Comparison of ENCODE assay signal across 7 mouse cellular contexts in the genomic region with DNA sequence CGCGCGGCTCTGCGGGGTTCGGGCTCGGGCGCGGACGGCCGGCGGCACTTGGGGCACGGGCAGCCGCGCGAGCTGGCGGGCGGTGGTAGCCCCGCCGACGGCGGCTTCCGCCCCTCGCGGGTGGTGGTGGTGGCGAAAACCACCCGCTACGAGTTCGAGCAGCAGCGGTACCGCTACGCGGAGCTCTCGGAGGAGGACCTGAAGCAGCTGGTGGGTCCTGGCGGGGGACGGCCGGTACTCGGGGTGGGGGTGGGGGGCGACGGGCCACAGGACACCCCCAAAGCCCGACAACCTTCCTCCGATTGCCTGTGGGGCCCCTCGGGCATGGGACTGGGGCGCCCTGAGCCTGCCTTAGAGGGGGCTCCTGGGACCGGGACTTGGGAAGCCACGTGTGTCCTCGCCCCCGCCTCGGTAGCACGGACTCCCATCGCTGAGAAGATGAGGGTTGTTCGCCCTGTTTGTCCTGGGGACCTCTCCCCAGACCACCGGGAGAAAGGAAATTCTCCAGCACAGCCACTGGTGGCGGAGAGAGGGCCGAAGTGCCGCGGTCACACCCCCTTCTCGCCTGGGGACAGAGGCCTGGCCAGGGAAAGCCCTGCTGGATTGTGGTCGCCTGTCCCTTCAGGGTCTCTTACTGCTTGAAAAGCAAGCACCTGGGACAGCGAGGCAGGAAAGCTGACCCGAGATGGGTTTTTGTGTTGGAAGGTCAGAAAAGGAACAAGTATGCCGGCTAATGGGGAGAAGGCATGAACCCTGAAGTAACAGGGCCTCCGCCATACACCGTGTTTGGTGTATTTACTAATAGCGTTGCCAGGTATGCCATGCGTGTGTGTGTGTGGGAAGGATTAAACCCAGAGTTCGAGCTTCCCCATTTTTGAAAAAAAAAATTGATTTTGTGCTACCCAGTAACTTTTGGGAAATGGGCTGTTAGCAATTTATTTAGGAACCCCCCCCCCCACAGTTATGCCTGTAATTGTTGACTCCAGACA. TPM values are rescaled to one million over a fixed set of nuclear protein-coding genes. Genes with fewer than 3 reads are reported as not detected.
DNase-seq lines count a peak whose midpoint lies in the region; ATAC-seq and TF ChIP-seq lines count a peak whose summit lies in the region.

No protein-coding gene starts in this region.

- H3K4me2 ChIP-seq in forebrain, embryonic 16.5 days (ENCODE audit: low read length), result peak overlapping the region; percentile 89
- H3K4me2 ChIP-seq in hindbrain, embryonic 14.5 days (replicated peaks), result peak overlapping the region; percentile 61
- H3K4me2 ChIP-seq in midbrain, embryonic 11.5 days, result peak overlapping the region; percentile 67

- H3K27ac ChIP-seq in brown adipose tissue, adult 24 weeks (replicated peaks; ENCODE audit: low read depth, low read length), result peak overlapping the region; percentile 23
- peak overlapping the region; percentile 81 for H3K27ac ChIP-seq in forebrain, embryonic 16.5 days (ENCODE audit: low read length)
- H3K27ac ChIP-seq in hindbrain, embryonic 14.5 days, result peak overlapping the region; percentile 88
- peak overlapping the region; percentile 32 for H3K27ac ChIP-seq in midbrain, embryonic 11.5 days (ENCODE audit: low read depth, low read length)
- peak overlapping the region; percentile 75 for H3K27ac ChIP-seq in spleen, adult 2 months (ENCODE audit: insufficient read depth, low read length)

- H3K36me3 ChIP-seq in forebrain, embryonic 16.5 days (ENCODE audit: control insufficient read depth, insufficient read depth), result no peaks in the 10 kb centered on the region
- no peaks in the 10 kb centered on the region for H3K36me3 ChIP-seq in hindbrain, embryonic 14.5 days (replicated peaks; ENCODE audit: control insufficient read depth, insufficient read depth)
- H3K36me3 ChIP-seq in midbrain, embryonic 11.5 days (ENCODE audit: control insufficient read depth, insufficient read depth, low read length), result no peaks in the 10 kb centered on the region
- H3K36me3 ChIP-seq in spleen, adult 2 months (ENCODE audit: control insufficient read depth, insufficient read depth, low read length), result no peaks in the 10 kb centered on the region

- WGBS in forebrain, embryonic 16.5 days, result under 1% methylated on average over 59 of the region's 66 CpGs
- WGBS in hindbrain, embryonic 14.5 days, result under 1% methylated on average over 60 of the region's 66 CpGs
- under 1% methylated on average over 66 of the region's 66 CpGs for WGBS in midbrain, embryonic 11.5 days
- 1% methylated on average over 63 of the region's 66 CpGs for WGBS in spleen, adult 2 months

- TF ChIP-seq POLR2A in spleen, adult 2 months (IDR thresholded peaks at IDR 0.05; ENCODE audit: low read depth, low read length), result no peak

- H3K9me3 ChIP-seq in forebrain, embryonic 16.5 days (ENCODE audit: control insufficient read depth, low read length), result no peaks in the 10 kb centered on the region
- no peaks in the 10 kb centered on the region for H3K9me3 ChIP-seq in hindbrain, embryonic 14.5 days (ENCODE audit: control insufficient read depth, low read length)
- no peaks in the 10 kb centered on the region for H3K9me3 ChIP-seq in midbrain, embryonic 11.5 days (ENCODE audit: control insufficient read depth, low read length)

- H3K4me3 ChIP-seq in brown adipose tissue, adult 24 weeks (ENCODE audit: insufficient read depth, low read depth, low read length), result peak overlapping the region; percentile 75
- peak overlapping the region; percentile 97 for H3K4me3 ChIP-seq in forebrain, embryonic 16.5 days (replicated peaks; ENCODE audit: low read length)
- H3K4me3 ChIP-seq in hindbrain, embryonic 14.5 days (replicated peaks; ENCODE audit: low read length), result peak overlapping the region; percentile 83
- peak overlapping the region; percentile 89 for H3K4me3 ChIP-seq in midbrain, embryonic 11.5 days (ENCODE audit: low read depth, low read length)
- H3K4me3 ChIP-seq in spleen, adult 2 months (ENCODE audit: extremely low read depth, insufficient read depth, insufficient read length), result peak overlapping the region; percentile 73

- intact Hi-C loops in left cerebral cortex, postnatal 36 days (cut with DNase I), result no loop called here

- peaks cover 8% of the 10 kb centered on the region; the same call in 1 of the 2 replicates for H3K4me1 ChIP-seq in brown adipose tissue, adult 24 weeks (ENCODE audit: control insufficient read depth, insufficient read depth, insufficient read length, low read length)
- H3K4me1 ChIP-seq in forebrain, embryonic 16.5 days (replicated peaks; ENCODE audit: control insufficient read depth, insufficient read depth, low read length), result peaks cover 24% of the 10 kb centered on the region
- H3K4me1 ChIP-seq in hindbrain, embryonic 14.5 days (replicated peaks; ENCODE audit: control insufficient read depth, insufficient read depth, low read length), result peaks cover 26% of the 10 kb centered on the region
- H3K4me1 ChIP-seq in midbrain, embryonic 11.5 days (ENCODE audit: control insufficient read depth, insufficient read depth, low read length), result peaks cover 32% of the 10 kb centered on the region
- no peaks in the 10 kb centered on the region for H3K4me1 ChIP-seq in spleen, adult 2 months (ENCODE audit: control insufficient read depth, insufficient read depth, insufficient read length)

- TF ChIP-seq CTCF in Patski (IDR thresholded peaks at IDR 0.05), result no peak
- TF ChIP-seq CTCF in spleen, adult 2 months (IDR thresholded peaks at IDR 0.05; ENCODE audit: extremely low read depth, insufficient read depth, insufficient read length, insufficient replicate concordance), result no peak

- ATAC-seq in Patski, result peak; percentile 29
- peak; percentile 59 for ATAC-seq in forebrain, embryonic 16.5 days
- ATAC-seq in hindbrain, embryonic 14.5 days (ENCODE audit: low FRiP score), result peak; percentile 61
- ATAC-seq in midbrain, embryonic 11.5 days (ENCODE audit: low FRiP score), result peak; percentile 43

- POLR2A ChIA-PET in Patski (lab: Charles Lee), result interaction anchor here (0.6 to 0.7 kb wide), 5 partner anchors 14 to 1398 kb away, joined by 3 to 4 read pairs (median 3); no protein-coding TSS in a partner anchor

- in situ Hi-C loops in Patski (cut with MboI; ENCODE audit: low pct_unique_long_range_greater_than_20kb), result no loop called here

- CTCF ChIA-PET in Patski (lab: Charles Lee), result no interaction called here

- no peak for DNase-seq in Patski (ENCODE audit: low read depth, low spot score)
- peak; percentile 52 for DNase-seq in hindbrain, embryonic 14.5 days (ENCODE audit: low spot score)
- peak; percentile 40 to 48 for DNase-seq in left cerebral cortex, postnatal 36 days (ENCODE audit: low spot score in 2 of 2)
- DNase-seq in midbrain, embryonic 11.5 days (ENCODE audit: low spot score, missing footprints), result peak; percentile 95
- peak in 1 of 2 experiments; percentile 50 for DNase-seq in spleen, adult 2 months (ENCODE audit: low read depth in 1 of 2, low spot score in 2 of 2)

- H3K27me3 ChIP-seq in Patski, result no peaks in the 10 kb centered on the region
- no peaks in the 10 kb centered on the region for H3K27me3 ChIP-seq in forebrain, embryonic 16.5 days (replicated peaks; ENCODE audit: control insufficient read depth, insufficient read depth, low read length)
- no peaks in the 10 kb centered on the region for H3K27me3 ChIP-seq in hindbrain, embryonic 14.5 days (ENCODE audit: control insufficient read depth, insufficient read depth, low read length)
- no peaks in the 10 kb centered on the region for H3K27me3 ChIP-seq in midbrain, embryonic 11.5 days (ENCODE audit: control insufficient read depth, insufficient read depth, low read length)
- no peaks in the 10 kb centered on the region for H3K27me3 ChIP-seq in spleen, adult 2 months (ENCODE audit: control insufficient read depth, insufficient read depth, low read length)

- H3K9ac ChIP-seq in forebrain, embryonic 16.5 days (replicated peaks; ENCODE audit: low read depth, low read length), result peak overlapping the region; percentile 91
- H3K9ac ChIP-seq in hindbrain, embryonic 14.5 days, result peak overlapping the region; percentile 79
- peak overlapping the region; percentile 91 for H3K9ac ChIP-seq in midbrain, embryonic 11.5 days (ENCODE audit: low read length)

RNA-seq across cellular contexts. Expression of a gene that starts 0.8 kb away (rescaled TPM):
- 35.9 TPM for polyA plus RNA-seq in Patski (2021)
- 31.2 and 43.1 TPM in 2 replicates for polyA plus RNA-seq in brown adipose tissue, adult 24 weeks (2012; ENCODE audit: insufficient read depth, insufficient read length, missing spikeins)
- 22.7 and 26.1 TPM in 2 replicates for polyA plus RNA-seq in forebrain, embryonic 16.5 days (2015; fragmentation: Nextera tagmentation; extraction: Ambion mirVana)
- polyA plus RNA-seq in hindbrain, embryonic 14.5 days (2014; fragmentation: Nextera tagmentation; extraction: Ambion mirVana), result 37.8 and 38.4 TPM in 2 replicates
- 10 to 100 TPM; 47.6 to 48.2 TPM for total RNA-seq in left cerebral cortex, postnatal 36 days (2021)
- polyA plus RNA-seq in midbrain, embryonic 11.5 days (2014; fragmentation: Nextera tagmentation; extraction: Ambion mirVana), result 36.8 and 43.6 TPM in 2 replicates
- polyA plus RNA-seq in spleen, adult 2 months (2012; rRNA removed), result 11.6 and 12.9 TPM in 2 replicates

Comparison
In these comparisons a context has a peak if more than half of its experiments do, and no peak if none do; other contexts are left out.
1. H3K27ac ChIP-seq: peak in every context shown above with its lines; median percentile 88 in hindbrain, embryonic 14.5 days; 81 in forebrain, embryonic 16.5 days; 75 in spleen, adult 2 months; 32 in midbrain, embryonic 11.5 days; 23 in brown adipose tissue, adult 24 weeks.